Mouse (Mus musculus) bone marrow macrophage, adult 2 months (primary cell): ENCODE data around the gene Car3. TPM values are rescaled to one million over a fixed set of nuclear protein-coding genes. Genes with fewer than 3 reads are reported as not detected.

Experiments
- H3K27ac ChIP-seq: 2 replicates; pipeline ENCODE4 v1.5.1; 2012; ENCODE audit warnings: low read depth, low read length; ENCODE audit not compliant: insufficient read depth
- H3K4me1 ChIP-seq: 2 replicates; pipeline ENCODE4 v1.6.1; 2012; ENCODE audit warnings: low read length; ENCODE audit not compliant: control insufficient read depth, insufficient read depth
- H3K4me3 ChIP-seq: 2 replicates; pipeline ENCODE4 v1.5.1; 2012; ENCODE audit warnings: mild to moderate bottlenecking, low read length, moderate library complexity; ENCODE audit not compliant: insufficient read depth
- CTCF ChIP-seq: IDR thresholded peaks from 2 replicates; pipeline ENCODE4 v1.5.1; 2012; ENCODE audit warnings: low read depth, mild to moderate bottlenecking, low read length, moderate library complexity
- POLR2A ChIP-seq: IDR thresholded peaks from 2 replicates; pipeline ENCODE4 v1.6.1; 2012; ENCODE audit warnings: mild to moderate bottlenecking, low read depth, low read length, borderline replicate concordance
- polyA plus RNA-seq: library from polyadenylated mRNA; stranded (reverse); fragments of >200 nt; gene quantifications from 2 replicates; pipeline ENCODE4 v1.2.4, GENCODE M21; 2012; ENCODE audit not compliant: missing spikeins, insufficient read depth, insufficient read length

Car3 gene
- polyA plus RNA-seq, 1 experiment: 1.4 TPM

DNA sequence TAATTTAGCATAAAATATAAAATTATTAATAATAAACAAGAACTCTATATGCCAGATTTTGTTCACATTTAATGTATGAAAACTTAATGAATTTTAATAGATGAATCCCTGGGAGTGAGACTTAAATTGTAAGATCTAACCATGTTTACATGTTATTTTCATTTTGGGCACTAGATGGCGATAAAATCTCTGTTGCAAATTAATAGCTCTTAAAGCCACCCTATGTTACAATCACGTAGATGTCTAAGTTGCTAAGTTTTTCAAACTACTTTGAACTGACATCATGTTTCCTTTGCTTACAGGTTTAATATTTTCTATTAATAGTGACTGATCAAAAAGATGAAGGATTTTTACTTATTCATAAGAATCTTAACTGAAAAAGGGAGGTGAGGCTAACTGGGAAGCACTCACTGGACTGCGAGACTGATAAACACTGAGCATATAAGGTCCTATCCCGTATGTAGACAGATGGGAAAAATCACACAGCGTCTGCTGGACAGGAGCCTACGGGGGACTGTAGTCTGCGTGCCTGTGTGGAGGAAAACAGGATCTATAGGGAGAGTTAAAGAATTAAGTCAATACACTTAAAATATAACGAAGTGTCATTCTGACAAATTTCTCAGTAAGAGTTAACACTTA lies 11.2 kb downstream of the Car3 start:
- Histone ChIP-seq H3K27ac (no peak overlapping the region), H3K4me1 (0 out of 2 replicates have a peak, but pooled peaks cover 3% of the 10 kb centered on the region), H3K4me3 (no peak overlapping the region)
- no peak for TF ChIP-seq POLR2A
- TF ChIP-seq CTCF: no peak

DNA sequence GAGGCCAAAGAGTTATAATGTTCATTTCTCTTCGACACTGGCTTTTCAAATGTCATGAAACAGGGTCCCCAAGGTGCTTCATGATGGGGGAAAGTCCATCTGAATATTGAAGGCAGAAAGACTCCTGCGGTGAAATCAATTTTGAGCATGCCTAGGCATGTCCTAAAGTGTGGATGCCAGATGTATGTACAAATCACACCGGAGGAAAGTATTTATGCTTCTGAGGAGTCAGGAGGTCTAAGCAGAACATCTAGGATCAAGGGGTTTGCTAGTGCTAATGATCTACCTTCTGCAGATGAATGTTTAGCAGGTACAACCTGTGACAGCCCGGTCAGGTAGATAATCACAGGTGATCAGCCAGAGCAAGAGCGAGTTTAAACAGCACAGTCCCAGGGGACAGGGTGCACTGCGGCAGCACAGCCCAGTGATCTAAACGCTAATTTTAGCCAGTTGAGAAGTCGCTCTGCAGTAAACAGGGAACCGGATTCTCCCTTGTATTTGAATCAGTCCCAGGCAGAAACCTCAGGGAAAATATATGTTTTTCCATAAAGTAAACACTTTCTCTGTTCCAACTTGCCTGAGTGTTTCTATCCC lies 13.1 kb downstream of the Car3 start:
- Histone ChIP-seq H3K4me3 (no peak overlapping the region), H3K27ac (no peak overlapping the region), H3K4me1 (peaks cover 9% of the 10 kb centered on the region)
- TF ChIP-seq CTCF: no peak
- TF ChIP-seq POLR2A: no peak

DNA sequence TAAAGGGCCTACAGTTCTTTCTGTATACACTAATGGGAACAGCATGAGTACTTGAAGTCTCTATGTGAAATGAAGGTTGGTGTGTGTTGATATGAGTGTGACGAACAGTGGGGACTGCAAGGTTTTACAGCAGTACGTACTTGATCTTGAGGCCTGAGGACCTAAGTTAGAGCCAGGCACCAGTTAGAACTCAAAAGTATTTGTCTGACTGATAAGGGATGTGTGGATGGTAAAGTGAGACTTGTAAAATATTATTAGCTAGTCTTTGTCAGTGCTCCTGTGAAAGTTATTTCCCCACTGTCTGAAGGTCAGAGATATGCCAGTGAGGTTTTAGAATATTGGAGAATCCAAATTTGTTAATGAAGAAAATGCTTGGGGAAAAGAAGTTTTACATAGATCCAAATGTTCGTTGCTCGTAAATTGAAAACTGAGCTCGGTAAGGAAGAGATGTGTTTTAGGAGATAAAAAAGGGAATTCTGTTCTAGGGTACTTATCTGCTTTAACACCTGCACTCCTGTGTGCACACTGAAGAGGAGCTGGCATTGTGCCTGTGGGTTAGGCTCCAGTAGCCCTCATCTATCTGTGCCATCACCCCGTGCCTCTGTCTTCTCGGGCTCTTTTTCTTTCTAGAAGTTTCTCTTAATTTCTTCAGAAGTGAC lies 14.1 kb downstream of the Car3 start:
- Histone ChIP-seq H3K4me1 (peaks cover 12% of the 10 kb centered on the region), H3K27ac (no peak overlapping the region), H3K4me3 (no peak overlapping the region)
- TF ChIP-seq CTCF (no peak), POLR2A (no peak)

DNA sequence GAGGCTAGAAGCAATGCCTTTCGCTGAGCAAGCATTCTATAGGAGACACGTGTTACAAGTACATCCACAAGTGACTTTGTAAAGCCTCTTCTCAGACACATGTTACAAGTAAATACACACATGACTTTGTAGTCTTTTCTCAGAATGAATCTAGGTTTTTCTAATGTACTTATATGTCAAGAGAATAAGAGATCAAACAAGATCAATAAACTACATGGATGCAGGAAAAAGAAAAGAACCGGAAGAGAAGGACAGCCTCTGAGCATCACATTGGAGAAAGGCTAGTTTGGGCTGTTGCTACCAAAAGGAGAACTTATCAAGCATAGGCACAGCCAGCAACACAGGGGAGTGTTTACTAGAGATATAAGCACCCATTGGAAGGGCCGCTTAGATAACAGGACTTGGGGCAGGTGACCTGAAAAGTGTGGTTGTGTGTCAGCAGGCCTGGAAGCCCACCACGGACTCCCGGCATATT lies 15.5 kb downstream of the Car3 start:
- Histone ChIP-seq H3K4me3 (no peak overlapping the region), H3K27ac (no peak overlapping the region), H3K4me1 (peaks cover 12% of the 10 kb centered on the region)
- TF ChIP-seq POLR2A (no peak), CTCF (no peak)

DNA sequence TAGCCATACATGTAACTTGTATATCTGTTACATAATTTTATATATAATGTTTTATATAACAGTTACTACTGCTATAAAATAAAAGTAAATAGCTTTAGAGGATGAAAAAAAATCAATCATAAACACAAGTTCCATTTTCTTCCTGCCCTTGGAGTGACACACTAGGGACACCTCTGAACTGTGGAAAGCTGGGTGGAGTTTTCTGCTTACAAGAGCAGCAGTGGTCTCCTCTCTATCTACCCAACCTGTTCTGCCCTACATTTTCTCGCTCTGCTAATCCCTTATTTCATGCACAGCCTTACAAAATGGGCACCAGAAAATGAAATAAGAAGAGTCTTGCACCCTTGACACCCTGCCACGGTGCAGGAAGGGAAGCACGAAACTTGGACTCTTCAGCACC lies 16.0 kb downstream of the Car3 start:
- H3K4me3 ChIP-seq: no peak overlapping the region
- TF ChIP-seq POLR2A (no peak), CTCF (no peak)
- H3K4me1 ChIP-seq: peaks cover 12% of the 10 kb centered on the region
- H3K27ac ChIP-seq: no peak overlapping the region

DNA sequence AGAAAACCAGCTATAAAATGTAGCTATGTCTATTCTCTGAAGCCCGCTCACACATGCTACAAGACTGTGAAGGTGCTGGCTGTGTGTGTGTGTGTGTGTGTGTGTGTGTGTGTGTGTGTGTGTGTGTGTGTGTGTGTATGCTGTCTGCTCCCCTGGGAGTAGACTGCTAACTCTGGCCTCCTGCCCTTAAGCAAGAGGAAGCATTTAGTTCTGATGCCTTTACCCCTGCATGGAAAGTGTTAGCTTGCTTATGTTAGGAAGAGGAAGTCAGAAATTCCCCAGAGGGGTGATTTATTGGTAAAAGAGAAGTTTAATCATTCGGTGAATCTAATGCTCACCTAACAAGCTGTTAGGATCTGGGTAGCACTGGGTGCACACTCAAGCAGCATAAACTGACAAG lies 17.0 kb downstream of the Car3 start:
- TF ChIP-seq CTCF (no peak), POLR2A (no peak)
- H3K27ac ChIP-seq: no peak overlapping the region
- no peak overlapping the region for H3K4me3 ChIP-seq
- peaks cover 12% of the 10 kb centered on the region for H3K4me1 ChIP-seq

DNA sequence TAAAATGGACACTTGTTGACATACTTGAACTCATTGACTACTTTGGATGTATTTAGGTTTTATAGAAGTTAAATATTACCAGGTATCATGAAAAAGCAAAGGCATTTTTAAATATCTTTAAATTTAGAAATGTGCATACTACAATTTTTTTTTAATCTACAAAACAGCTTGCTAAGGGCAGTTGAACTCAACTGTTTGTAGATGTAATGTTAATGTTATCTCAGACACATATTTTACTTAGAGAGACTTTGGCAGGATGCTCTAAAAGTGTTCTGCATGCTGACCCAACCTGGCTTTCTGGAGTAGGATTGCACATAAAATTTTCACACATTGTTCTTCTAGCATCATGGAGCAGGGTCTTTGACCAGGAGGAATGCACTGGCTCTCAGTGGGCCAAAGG lies 18.7 kb downstream of the Car3 start:
- no peak for TF ChIP-seq CTCF
- no peak for TF ChIP-seq POLR2A
- Histone ChIP-seq H3K27ac (no peak overlapping the region), H3K4me3 (no peak overlapping the region), H3K4me1 (peaks cover 9% of the 10 kb centered on the region)

DNA sequence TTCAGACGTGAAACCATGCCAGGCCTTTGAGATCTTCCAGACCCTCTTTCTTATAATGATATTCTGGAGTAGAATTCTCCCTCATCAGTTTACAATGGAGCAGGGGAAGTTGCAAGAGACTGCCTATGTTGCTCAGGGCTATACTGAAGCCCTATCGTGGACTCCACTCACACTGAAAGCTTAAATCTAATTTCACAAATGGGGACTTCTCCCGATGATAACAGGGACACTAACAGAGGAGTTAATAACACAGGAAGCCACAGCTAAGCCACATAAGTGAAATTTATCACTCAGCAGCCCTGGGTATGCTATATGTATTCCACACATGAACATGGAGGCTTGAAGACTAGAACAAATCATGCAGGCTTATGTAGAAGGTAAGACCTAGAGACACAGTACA lies 19.4 kb downstream of the Car3 start:
- TF ChIP-seq POLR2A (no peak), CTCF (no peak)
- no peak overlapping the region for H3K27ac ChIP-seq
- peaks cover 9% of the 10 kb centered on the region for H3K4me1 ChIP-seq
- H3K4me3 ChIP-seq: no peak overlapping the region

DNA sequence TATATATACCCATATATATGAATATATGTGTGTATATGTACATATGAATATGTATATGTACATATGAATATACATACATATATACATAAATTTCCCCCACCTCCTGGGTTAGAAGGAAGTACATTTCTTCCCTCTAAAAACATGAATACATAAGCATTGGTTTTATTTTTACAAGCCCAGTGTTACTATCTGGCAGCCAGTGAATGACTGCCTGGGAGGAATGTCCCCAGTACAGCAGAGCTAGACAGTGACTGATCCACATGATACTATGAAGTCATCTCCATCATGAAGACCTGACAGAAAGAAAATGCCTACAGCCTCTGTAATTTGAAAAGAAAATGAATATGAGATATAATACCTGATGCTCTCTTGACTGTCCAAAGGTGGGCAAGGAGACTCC lies 21.5 kb downstream of the Car3 start:
- H3K4me3 ChIP-seq: no peak overlapping the region
- TF ChIP-seq POLR2A: no peak
- no peak for TF ChIP-seq CTCF
- no peak overlapping the region for H3K27ac ChIP-seq
- H3K4me1 ChIP-seq: peaks cover 9% of the 10 kb centered on the region
